Mouse (Mus musculus): ENCODE data around the gene Otulin. TPM values are rescaled to one million over a fixed set of nuclear protein-coding genes. Genes with fewer than 3 reads are reported as not detected.

Gene Otulin
- polyA plus RNA-seq, 1 experiment from 2014 or later = 28.7 TPM

DNA sequence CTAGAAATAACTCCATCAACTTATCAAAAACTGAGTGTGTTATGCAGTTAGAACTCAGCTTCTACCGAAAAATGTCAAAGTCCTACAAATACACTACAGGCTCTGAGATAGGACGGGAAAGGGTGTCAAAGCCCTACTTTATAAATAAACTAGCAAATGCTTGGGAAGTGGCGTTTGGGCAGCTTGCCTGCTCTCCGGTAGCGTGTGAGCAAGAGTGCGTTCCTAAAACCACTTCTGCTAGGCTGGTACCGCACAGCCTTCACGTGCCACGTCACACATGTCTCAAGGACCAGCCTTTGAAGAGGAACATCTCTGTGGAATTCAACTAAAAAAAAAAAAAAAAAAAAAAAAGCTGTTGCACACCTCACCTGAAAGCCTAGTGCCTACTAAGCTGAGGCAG, 127.3 kb downstream of the Otulin start:
- H3K4me2 ChIP-seq (replicated peaks) = no peak overlapping the region
- H3K27me3 ChIP-seq = no peaks in the 10 kb centered on the region
- no peaks in the 10 kb centered on the region for H3K9me3 ChIP-seq
- no peak for ATAC-seq (ENCODE audit: low FRiP score, low read depth)
- H3K4me1 ChIP-seq = peaks cover 16% of the 10 kb centered on the region
- H3K4me3 ChIP-seq = no peak overlapping the region
- H3K36me3 ChIP-seq = no peaks in the 10 kb centered on the region
- H3K27ac ChIP-seq = no peak overlapping the region
- H3K9ac ChIP-seq = no peak overlapping the region
- WGBS = 79% methylated on average over 9 of the region's 9 CpGs

DNA sequence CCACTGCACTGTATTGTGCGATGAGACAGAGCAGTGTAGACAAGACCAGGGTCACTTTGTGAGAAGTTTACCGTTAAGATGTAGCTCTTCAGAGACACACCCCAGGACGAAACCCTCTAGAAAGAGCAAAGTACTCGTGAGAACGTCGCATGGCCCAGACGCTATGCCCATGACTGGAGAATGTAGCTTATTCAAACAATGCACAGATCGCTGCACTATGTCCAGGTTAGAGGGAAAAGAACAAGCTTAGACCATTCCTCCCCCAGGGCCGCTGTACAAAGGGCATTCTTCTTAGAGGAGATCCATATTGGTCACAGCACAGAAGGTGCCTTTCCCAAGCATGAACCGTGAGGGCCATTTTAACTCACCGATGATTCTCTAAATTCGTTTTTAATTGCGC, 128.2 kb downstream of the Otulin start:
- Histone ChIP-seq H3K36me3 (no peaks in the 10 kb centered on the region), H3K4me2 (replicated peaks) (no peak overlapping the region), H3K9me3 (no peaks in the 10 kb centered on the region), H3K27ac (no peak overlapping the region), H3K9ac (no peak overlapping the region), H3K4me3 (no peak overlapping the region), H3K4me1 (peaks cover 16% of the 10 kb centered on the region), H3K27me3 (no peaks in the 10 kb centered on the region)
- no peak for ATAC-seq (ENCODE audit: low FRiP score, low read depth)
- 89% methylated on average over 13 of the region's 13 CpGs for WGBS

DNA sequence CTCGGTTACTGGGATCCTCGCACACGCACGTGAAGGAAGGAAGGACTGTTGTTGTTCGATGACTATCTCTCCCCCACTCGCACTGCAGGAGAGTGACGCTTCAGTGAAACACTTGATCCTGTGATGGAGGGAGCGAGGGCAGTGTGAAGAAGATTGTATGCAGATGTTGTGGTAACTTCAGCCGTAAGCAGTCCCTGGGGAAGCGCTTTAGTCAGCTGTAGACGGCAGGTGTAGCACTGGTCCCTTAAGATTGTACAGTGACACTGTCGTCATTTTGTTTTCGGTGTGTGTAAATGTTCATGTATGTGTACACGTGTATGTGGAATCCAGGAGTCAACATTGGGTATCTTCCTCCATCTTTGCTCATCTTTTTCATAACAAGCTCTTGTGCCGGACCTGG, 130.1 kb downstream of the Otulin start:
- 71% methylated on average over 15 of the region's 15 CpGs for WGBS
- Histone ChIP-seq H3K27ac (no peak overlapping the region), H3K9ac (no peak overlapping the region), H3K4me2 (replicated peaks) (no peak overlapping the region), H3K4me3 (no peak overlapping the region), H3K36me3 (no peaks in the 10 kb centered on the region), H3K4me1 (peaks cover 8% of the 10 kb centered on the region), H3K9me3 (no peaks in the 10 kb centered on the region), H3K27me3 (no peaks in the 10 kb centered on the region)
- no peak for ATAC-seq (ENCODE audit: low FRiP score, low read depth)

DNA sequence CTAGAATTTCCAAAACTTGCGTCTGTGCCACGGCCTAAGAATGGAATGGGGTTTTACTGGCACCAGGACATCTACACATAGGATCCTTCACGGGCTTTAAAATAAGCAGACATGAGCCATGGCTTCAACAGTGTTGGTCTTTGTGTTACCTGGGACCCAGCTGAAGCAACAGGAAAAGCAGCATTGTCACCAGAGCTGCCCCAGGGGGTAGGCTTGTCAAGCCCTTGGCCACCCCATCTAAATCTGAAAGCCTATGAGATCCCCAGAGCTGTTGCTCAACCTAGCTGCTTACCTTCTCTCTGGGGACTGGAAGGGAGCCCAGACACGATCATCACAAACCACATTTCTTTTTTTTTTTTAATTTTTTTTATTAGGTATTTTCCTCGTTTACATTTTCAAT, 132.4 kb downstream of the Otulin start:
- Histone ChIP-seq H3K4me1 (no peaks in the 10 kb centered on the region), H3K4me3 (no peak overlapping the region), H3K36me3 (no peaks in the 10 kb centered on the region), H3K27ac (no peak overlapping the region), H3K27me3 (no peaks in the 10 kb centered on the region), H3K9me3 (no peaks in the 10 kb centered on the region), H3K4me2 (replicated peaks) (no peak overlapping the region), H3K9ac (no peak overlapping the region)
- no peak for ATAC-seq (ENCODE audit: low FRiP score, low read depth)
- WGBS = 86% methylated on average over 5 of the region's 5 CpGs

DNA sequence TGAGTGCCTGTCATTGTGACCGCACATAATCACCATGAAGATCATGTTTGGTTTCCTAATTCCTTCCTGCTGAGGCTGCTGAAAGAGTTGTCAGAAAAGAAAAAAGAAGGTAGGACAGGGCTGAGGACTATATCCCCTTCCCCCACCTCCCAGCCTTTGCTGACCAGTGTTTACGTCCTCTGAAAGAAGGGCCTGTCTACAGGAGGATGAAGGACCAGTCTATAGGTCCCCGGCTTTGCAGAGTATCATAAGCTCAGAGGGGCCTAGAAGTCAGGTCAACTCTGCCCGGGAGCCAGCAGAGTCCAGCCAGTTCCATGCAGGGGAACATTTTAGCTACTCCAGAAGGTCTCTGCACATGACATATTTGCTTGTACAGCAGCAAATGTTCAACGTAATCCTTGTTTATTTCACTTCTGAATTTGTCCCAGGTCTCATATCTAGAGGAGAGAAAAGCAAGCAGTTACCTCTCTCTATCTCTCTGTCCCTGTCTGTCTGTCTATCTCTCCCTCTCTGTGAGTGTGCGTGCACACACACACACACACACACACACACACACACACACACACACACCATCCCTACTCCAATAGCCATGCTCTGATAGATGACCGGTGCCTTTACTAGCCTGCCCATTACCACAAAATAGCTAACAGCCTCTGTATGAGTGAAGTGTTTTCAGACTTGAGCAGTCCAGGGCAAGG, 133.0 kb downstream of the Otulin start:
- Histone ChIP-seq H3K36me3 (no peaks in the 10 kb centered on the region), H3K4me3 (no peak overlapping the region), H3K27me3 (no peaks in the 10 kb centered on the region), H3K27ac (no peak overlapping the region), H3K4me2 (replicated peaks) (no peak overlapping the region), H3K4me1 (no peaks in the 10 kb centered on the region), H3K9me3 (no peaks in the 10 kb centered on the region), H3K9ac (no peak overlapping the region)
- ATAC-seq (ENCODE audit: low FRiP score, low read depth) = no peak
- WGBS = 81% methylated on average over 7 of the region's 7 CpGs

DNA sequence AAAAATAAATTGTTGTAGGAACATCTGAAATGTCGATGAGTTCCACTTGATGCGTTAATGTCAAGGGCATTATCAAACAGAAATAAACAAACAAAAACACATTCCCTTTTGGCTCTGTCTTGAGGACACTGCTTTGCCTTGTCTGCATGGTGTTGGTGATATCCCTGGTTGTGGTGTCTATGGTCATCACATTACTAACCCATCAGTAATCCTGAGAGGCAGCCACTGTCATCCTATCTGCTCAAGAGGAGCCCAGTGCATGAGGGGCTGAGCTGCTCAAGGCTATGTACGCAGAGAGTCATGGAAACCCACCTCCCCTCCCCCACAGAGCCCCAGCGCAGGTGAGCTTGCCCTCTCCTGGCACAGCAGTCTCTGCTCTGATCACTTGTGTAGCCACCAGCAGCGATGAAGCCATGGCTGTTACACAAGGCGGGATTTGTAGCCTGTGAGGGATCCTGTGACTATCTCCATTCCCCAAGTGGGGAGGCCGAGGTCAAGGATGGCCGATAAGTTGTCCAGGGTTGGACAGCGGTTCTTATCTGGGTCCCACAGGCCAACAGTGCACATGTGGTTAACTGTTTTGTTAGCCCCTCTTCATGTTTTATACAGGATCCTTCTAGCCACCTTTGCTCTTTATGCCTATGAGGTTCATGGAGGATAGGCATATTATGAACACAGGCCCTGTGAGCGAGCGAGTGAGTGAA, 133.7 kb downstream of the Otulin start:
- no peak overlapping the region for H3K27ac ChIP-seq
- 90% methylated on average over 11 of the region's 11 CpGs for WGBS
- H3K9ac ChIP-seq = no peak overlapping the region
- H3K4me3 ChIP-seq = no peak overlapping the region
- no peak overlapping the region for H3K4me2 ChIP-seq (replicated peaks)
- H3K9me3 ChIP-seq = no peaks in the 10 kb centered on the region
- no peaks in the 10 kb centered on the region for H3K36me3 ChIP-seq
- no peaks in the 10 kb centered on the region for H3K27me3 ChIP-seq
- H3K4me1 ChIP-seq = peaks cover 5% of the 10 kb centered on the region; the same call in 1 of the 2 replicates
- no peak for ATAC-seq (ENCODE audit: low FRiP score, low read depth)

DNA sequence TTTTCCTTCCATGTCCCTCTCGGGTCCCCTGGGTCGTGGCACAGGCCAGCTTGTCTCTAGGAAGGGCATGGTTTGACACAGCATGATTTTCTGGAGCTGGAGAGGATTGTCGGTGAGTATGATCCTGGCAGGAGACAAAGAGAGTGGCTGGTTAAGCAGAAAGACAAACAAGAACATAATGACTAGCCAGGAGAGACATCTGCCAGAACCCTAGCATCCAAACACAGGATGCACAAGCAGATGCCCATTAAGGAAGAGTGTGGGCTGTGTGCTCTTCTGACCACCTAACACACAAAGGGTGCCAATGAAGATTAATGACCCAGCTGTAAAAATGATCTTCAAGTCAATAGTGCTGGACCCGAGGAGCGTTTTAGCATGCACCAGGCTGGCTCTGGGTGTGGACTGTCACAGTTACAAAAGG, 134.5 kb downstream of the Otulin start:
- Histone ChIP-seq H3K9me3 (no peaks in the 10 kb centered on the region), H3K4me2 (replicated peaks) (no peak overlapping the region), H3K27me3 (no peaks in the 10 kb centered on the region), H3K4me1 (peaks cover 5% of the 10 kb centered on the region; the same call in 1 of the 2 replicates), H3K9ac (no peak overlapping the region), H3K4me3 (no peak overlapping the region), H3K36me3 (no peaks in the 10 kb centered on the region), H3K27ac (no peak overlapping the region)
- no peak for ATAC-seq (ENCODE audit: low FRiP score, low read depth)
- WGBS = 50% methylated on average over 5 of the region's 5 CpGs

DNA sequence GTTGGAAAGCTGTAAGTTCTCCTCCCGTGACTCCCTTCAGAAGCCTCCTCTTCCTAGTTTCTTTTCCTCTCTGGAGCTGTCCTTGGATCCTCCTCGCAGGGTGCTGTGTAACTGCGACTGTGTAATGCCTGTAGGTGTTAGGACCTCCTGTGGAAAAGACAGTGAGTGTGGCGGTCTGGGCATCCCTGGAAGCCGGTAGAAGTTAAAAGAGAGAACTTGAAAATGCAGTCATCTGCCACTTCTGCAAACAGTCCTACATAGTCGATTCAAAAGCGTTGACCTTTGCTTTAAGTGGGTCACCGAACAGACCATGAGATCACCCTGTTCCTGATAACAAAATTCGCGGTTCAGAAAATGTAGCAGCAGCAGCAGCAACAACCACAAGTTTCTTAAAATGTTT, 137.0 kb downstream of the Otulin start:
- 67% methylated on average over 10 of the region's 10 CpGs for WGBS
- H3K9me3 ChIP-seq = no peaks in the 10 kb centered on the region
- H3K27ac ChIP-seq = no peak overlapping the region
- no peak overlapping the region for H3K4me2 ChIP-seq (replicated peaks)
- H3K27me3 ChIP-seq = no peaks in the 10 kb centered on the region
- H3K4me3 ChIP-seq = no peak overlapping the region
- no peak overlapping the region for H3K9ac ChIP-seq
- H3K4me1 ChIP-seq = peaks cover 5% of the 10 kb centered on the region; the same call in 1 of the 2 replicates
- no peak for ATAC-seq (ENCODE audit: low FRiP score, low read depth)
- no peaks in the 10 kb centered on the region for H3K36me3 ChIP-seq

DNA sequence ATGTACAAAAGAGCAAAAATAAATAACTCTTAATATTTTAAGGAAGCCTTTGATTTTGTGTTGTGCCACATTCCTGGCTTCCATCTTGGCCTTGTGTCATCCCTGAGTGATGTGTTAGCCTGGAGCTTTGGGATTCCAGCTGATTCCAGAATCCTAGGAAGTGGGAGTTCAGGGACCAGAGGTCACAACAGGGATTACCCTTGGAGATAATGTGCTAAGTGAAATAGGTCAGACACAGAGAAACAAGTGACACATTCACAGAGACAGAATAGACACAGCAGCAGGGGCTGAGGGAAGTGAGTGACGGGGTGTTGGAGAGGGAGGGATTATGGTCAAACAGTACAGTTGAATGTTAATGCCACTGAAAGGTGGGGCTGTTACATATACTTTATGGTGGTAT, 137.8 kb downstream of the Otulin start:
- H3K36me3 ChIP-seq = no peaks in the 10 kb centered on the region
- no peaks in the 10 kb centered on the region for H3K9me3 ChIP-seq
- ATAC-seq (ENCODE audit: low FRiP score, low read depth) = no peak
- H3K4me2 ChIP-seq (replicated peaks) = no peak overlapping the region
- H3K4me1 ChIP-seq = peaks cover 10% of the 10 kb centered on the region; the same call in 1 of the 2 replicates
- H3K4me3 ChIP-seq = no peak overlapping the region
- WGBS = 71% methylated on average over 1 of the region's 1 CpGs
- no peak overlapping the region for H3K27ac ChIP-seq
- no peak overlapping the region for H3K9ac ChIP-seq
- no peaks in the 10 kb centered on the region for H3K27me3 ChIP-seq

Small RNA genes within 50 kb of the gene (microRNA-seq; reads per million reads assigned to microRNA genes)
- not detected for gene Mir7117

Other genes starting within 250 kb of the Otulin start
- 7.0 and 7.7 TPM in 2 replicates for gene Ank, start 164.0 kb downstream of the Otulin start, polyA plus RNA-seq (2015; fragmentation: Nextera tagmentation; extraction: Ambion mirVana)
- 14.8 and 17.2 TPM in 2 replicates for gene Otulinl, start 50.9 kb upstream of the Otulin start, polyA plus RNA-seq (2015; fragmentation: Nextera tagmentation; extraction: Ambion mirVana)

Data from limb, embryonic 13.5 days (tissue).